Mouse (Mus musculus): ENCODE measurements at regions not wholly inside any gene's neighbourhood (a gene's known extent, or its start where the extent isn't known, plus 50 kb on each side); places are given as distances from the start of the nearest gene placed in this dataset.
A peak's percentile ranks its signal among the peaks of the same experiment; 100 is the strongest.
"Not testable (repeated sequence)": the region's sequence is repeated elsewhere in the genome, so short reads cannot be mapped to it uniquely, and the experiment has no call there.

GRCm38 (mm10) chr12:79988401-79989358, 124.1 kb downstream of the Zfp36l1 start:
- 54% methylated on average over 11 of the region's 11 CpGs for WGBS
- H3K4me2 ChIP-seq, result peak overlapping the region; percentile 30
- H3K27me3 ChIP-seq, result no peaks in the 10 kb centered on the region
- H3K36me3 ChIP-seq, result no peaks in the 10 kb centered on the region
- no peak for ATAC-seq (ENCODE audit: insufficient number of reproducible peaks, insufficient read depth, low FRiP score, low TSS enrichment, low read depth)
- peak overlapping the region; percentile 58 for H3K9ac ChIP-seq
- H3K4me1 ChIP-seq, result peaks cover 86% of the 10 kb centered on the region
- H3K4me3 ChIP-seq, result no peak overlapping the region
- no peaks in the 10 kb centered on the region for H3K9me3 ChIP-seq
- peak overlapping the region; percentile 96 for H3K27ac ChIP-seq

- 17% methylated on average over 9 of the region's 9 CpGs for WGBS
- Histone ChIP-seq H3K36me3 (no peaks in the 10 kb centered on the region), H3K9ac (peak overlapping the region; percentile 47; the same call in 1 of the 2 replicates), H3K27me3 (no peaks in the 10 kb centered on the region), H3K27ac (peak overlapping the region; percentile 91), H3K4me2 (0 out of 2 replicates have a peak overlapping the region, but pooled peaks have one; percentile 5), H3K4me1 (peaks cover 74% of the 10 kb centered on the region), H3K9me3 (no peaks in the 10 kb centered on the region), H3K4me3 (no peak overlapping the region)
- no peak for ATAC-seq (ENCODE audit: insufficient number of reproducible peaks, insufficient read depth, low FRiP score, low TSS enrichment, low read depth)
These were observed 126.4 kb downstream of the Zfp36l1 start for GRCm38 (mm10) chr12:79986241-79986976.

GRCm38 (mm10) chr12:79984985-79985747, 127.6 kb downstream of the Zfp36l1 start:
- no peak overlapping the region for H3K4me3 ChIP-seq
- peaks cover 62% of the 10 kb centered on the region for H3K4me1 ChIP-seq
- no peak for ATAC-seq (ENCODE audit: insufficient number of reproducible peaks, insufficient read depth, low FRiP score, low TSS enrichment, low read depth)
- 78% methylated on average over 5 of the region's 5 CpGs for WGBS
- no peak overlapping the region for H3K4me2 ChIP-seq
- H3K36me3 ChIP-seq, result no peaks in the 10 kb centered on the region
- no peaks in the 10 kb centered on the region for H3K27me3 ChIP-seq
- H3K9me3 ChIP-seq, result no peaks in the 10 kb centered on the region
- H3K9ac ChIP-seq, result no peak overlapping the region
- H3K27ac ChIP-seq, result peak overlapping the region; percentile 91

- WGBS, result 37% methylated on average over 10 of the region's 10 CpGs
- Histone ChIP-seq H3K9me3 (no peaks in the 10 kb centered on the region), H3K4me2 (no peak overlapping the region), H3K27ac (no peak overlapping the region), H3K4me1 (peaks cover 52% of the 10 kb centered on the region), H3K9ac (no peak overlapping the region), H3K4me3 (no peak overlapping the region), H3K27me3 (no peaks in the 10 kb centered on the region), H3K36me3 (no peaks in the 10 kb centered on the region)
- no peak for ATAC-seq (ENCODE audit: insufficient number of reproducible peaks, insufficient read depth, low FRiP score, low TSS enrichment, low read depth)
These were observed 128.6 kb downstream of the Zfp36l1 start for GRCm38 (mm10) chr12:79984025-79984790.

GRCm38 (mm10) chr12:79983232-79983631, 129.6 kb downstream of the Zfp36l1 start:
- WGBS, result 56% methylated on average over 6 of the region's 6 CpGs
- Histone ChIP-seq H3K4me2 (no peak overlapping the region), H3K4me1 (peaks cover 42% of the 10 kb centered on the region), H3K9me3 (no peaks in the 10 kb centered on the region), H3K4me3 (no peak overlapping the region), H3K9ac (no peak overlapping the region), H3K36me3 (no peaks in the 10 kb centered on the region), H3K27me3 (no peaks in the 10 kb centered on the region), H3K27ac (no peak overlapping the region)
- ATAC-seq (ENCODE audit: insufficient number of reproducible peaks, insufficient read depth, low FRiP score, low TSS enrichment, low read depth), result no peak

GRCm38 (mm10) chr12:79982497-79982896, 130.3 kb downstream of the Zfp36l1 start:
- H3K9ac ChIP-seq; H3K9me3 ChIP-seq; H3K4me2 ChIP-seq; H3K4me3 ChIP-seq; H3K27me3 ChIP-seq; ATAC-seq (ENCODE audit: insufficient number of reproducible peaks, insufficient read depth, low FRiP score, low TSS enrichment, low read depth); H3K36me3 ChIP-seq; H3K27ac ChIP-seq: not testable (repeated sequence)
- WGBS, result 81% methylated on average over 1 of the region's 1 CpGs
- peaks cover 36% of the 10 kb centered on the region for H3K4me1 ChIP-seq

- Histone ChIP-seq H3K4me2 (no peak overlapping the region), H3K9ac (no peak overlapping the region), H3K27ac (no peak overlapping the region), H3K4me1 (peaks cover 25% of the 10 kb centered on the region), H3K27me3 (no peaks in the 10 kb centered on the region), H3K4me3 (no peak overlapping the region), H3K36me3 (no peaks in the 10 kb centered on the region), H3K9me3 (no peaks in the 10 kb centered on the region)
- no peak for ATAC-seq (ENCODE audit: insufficient number of reproducible peaks, insufficient read depth, low FRiP score, low TSS enrichment, low read depth)
- 74% methylated on average over 4 of the region's 4 CpGs for WGBS
These were observed 132.1 kb downstream of the Zfp36l1 start for GRCm38 (mm10) chr12:79980711-79981110.

GRCm38 (mm10) chr12:79977136-79977535, 135.7 kb downstream of the Zfp36l1 start:
- no peak for ATAC-seq (ENCODE audit: insufficient number of reproducible peaks, insufficient read depth, low FRiP score, low TSS enrichment, low read depth)

GRCm38 (mm10) chr12:79975466-79976239, 137.2 kb downstream of the Zfp36l1 start:
- Histone ChIP-seq H3K36me3 (no peaks in the 10 kb centered on the region), H3K27me3 (no peaks in the 10 kb centered on the region), H3K4me2 (0 out of 2 replicates have a peak overlapping the region, but pooled peaks have one; percentile 9), H3K4me1 (peaks cover 48% of the 10 kb centered on the region), H3K9me3 (no peaks in the 10 kb centered on the region), H3K4me3 (no peak overlapping the region), H3K9ac (0 out of 2 replicates have a peak overlapping the region, but pooled peaks have one; percentile 21), H3K27ac (peak overlapping the region; percentile 90)
- WGBS, result 50% methylated on average over 9 of the region's 9 CpGs
- no peak for ATAC-seq (ENCODE audit: insufficient number of reproducible peaks, insufficient read depth, low FRiP score, low TSS enrichment, low read depth)

More at GRCm38 (mm10) chr12:79977136-79977535, 135.7 kb downstream of the Zfp36l1 start:
- H3K9ac ChIP-seq, result no peak overlapping the region
- no peak overlapping the region for H3K27ac ChIP-seq
- H3K27me3 ChIP-seq, result no peaks in the 10 kb centered on the region
- no peak overlapping the region for H3K4me2 ChIP-seq
- 96% methylated on average over 3 of the region's 3 CpGs for WGBS
- H3K4me3 ChIP-seq, result no peak overlapping the region
- peaks cover 33% of the 10 kb centered on the region for H3K4me1 ChIP-seq
- no peaks in the 10 kb centered on the region for H3K36me3 ChIP-seq
- no peaks in the 10 kb centered on the region for H3K9me3 ChIP-seq

GRCm38 (mm10) chr12:79975050-79975449, 137.8 kb downstream of the Zfp36l1 start:
- H3K4me1 ChIP-seq, result peaks cover 54% of the 10 kb centered on the region
- no peaks in the 10 kb centered on the region for H3K27me3 ChIP-seq
- no peaks in the 10 kb centered on the region for H3K36me3 ChIP-seq
- peak overlapping the region; percentile 90 for H3K27ac ChIP-seq
- no peak for ATAC-seq (ENCODE audit: insufficient number of reproducible peaks, insufficient read depth, low FRiP score, low TSS enrichment, low read depth)
- H3K4me2 ChIP-seq, result peak overlapping the region; percentile 9; the same call in 1 of the 2 replicates
- H3K9me3 ChIP-seq, result no peaks in the 10 kb centered on the region
- 0 out of 2 replicates have a peak overlapping the region, but pooled peaks have one; percentile 21 for H3K9ac ChIP-seq
- 39% methylated on average over 6 of the region's 6 CpGs for WGBS
- no peak overlapping the region for H3K4me3 ChIP-seq
